ENCODE assay signal across 9 mouse cellular contexts in genomic region chr10:76725097-76725496, GRCm38 (mm10). TPM values are rescaled to one million over a fixed set of nuclear protein-coding genes. Genes with fewer than 3 reads are reported as not detected.
DNase-seq lines count a peak whose midpoint lies in the region; ATAC-seq and TF ChIP-seq lines count a peak whose summit lies in the region.
"Had no signal": no experiment of that assay in that cellular context is flagged by ENCODE, and none has a peak within 500 bp of the region (broad histone marks: within the 10 kb centered on the region; RNA-seq: fewer than 3 reads in every experiment).

No protein-coding gene starts in this region.

- ATAC-seq in midbrain, postnatal 0 days (ENCODE audit: low FRiP score): no peak
- no peak for ATAC-seq in midbrain, embryonic 14.5 days (ENCODE audit: low FRiP score, low TSS enrichment)
- ATAC-seq in hindbrain, postnatal 0 days: no peak
- ATAC-seq in neural tube, embryonic 14.5 days (ENCODE audit: low read depth): no peak

- TF ChIP-seq CTCF in midbrain, postnatal 0 days (IDR thresholded peaks at IDR 0.05): no peak
- TF ChIP-seq CTCF in hindbrain, postnatal 0 days (IDR thresholded peaks at IDR 0.05; ENCODE audit: low read depth): no peak

- no peak overlapping the region for H3K4me3 ChIP-seq in midbrain, postnatal 0 days (ENCODE audit: low read depth, low read length)
- H3K4me3 ChIP-seq in midbrain, embryonic 14.5 days (replicated peaks; ENCODE audit: low read depth, low read length): no peak overlapping the region
- H3K4me3 ChIP-seq in hindbrain, postnatal 0 days (ENCODE audit: low read length): no peak overlapping the region
- H3K4me3 ChIP-seq in neural tube, embryonic 14.5 days (ENCODE audit: low read depth, low read length): no peak overlapping the region

- H3K27me3 ChIP-seq in midbrain, postnatal 0 days (ENCODE audit: insufficient read depth, low read length): no peaks in the 10 kb centered on the region
- no peaks in the 10 kb centered on the region for H3K27me3 ChIP-seq in midbrain, embryonic 14.5 days (ENCODE audit: control insufficient read depth, insufficient read depth, low read length)
- no peaks in the 10 kb centered on the region for H3K27me3 ChIP-seq in hindbrain, postnatal 0 days (ENCODE audit: insufficient read depth, low read length)
- H3K27me3 ChIP-seq in neural tube, embryonic 14.5 days (ENCODE audit: control insufficient read depth, insufficient read depth, low read length): no peaks in the 10 kb centered on the region

- H3K9ac ChIP-seq in midbrain, postnatal 0 days (replicated peaks; ENCODE audit: low read length, poor library complexity, severe bottlenecking): no peak overlapping the region
- H3K9ac ChIP-seq in midbrain, embryonic 14.5 days (replicated peaks; ENCODE audit: low read length): no peak overlapping the region
- H3K9ac ChIP-seq in hindbrain, postnatal 0 days (replicated peaks; ENCODE audit: low read length): no peak overlapping the region
- H3K9ac ChIP-seq in neural tube, embryonic 14.5 days (replicated peaks; ENCODE audit: low read depth, low read length): no peak overlapping the region

- no peaks in the 10 kb centered on the region for H3K4me1 ChIP-seq in midbrain, postnatal 0 days (ENCODE audit: insufficient read depth, low read length)
- H3K4me1 ChIP-seq in midbrain, embryonic 14.5 days (ENCODE audit: control insufficient read depth, insufficient read depth, low read length): no peaks in the 10 kb centered on the region
- H3K4me1 ChIP-seq in hindbrain, postnatal 0 days (ENCODE audit: insufficient read depth, low read length): no peaks in the 10 kb centered on the region
- no peaks in the 10 kb centered on the region for H3K4me1 ChIP-seq in neural tube, embryonic 14.5 days (ENCODE audit: control insufficient read depth, insufficient read depth, low read length)

- H3K27ac ChIP-seq in midbrain, postnatal 0 days (ENCODE audit: low read depth, low read length): no peak overlapping the region
- H3K27ac ChIP-seq in midbrain, embryonic 14.5 days (replicated peaks; ENCODE audit: low read depth, low read length): no peak overlapping the region
- H3K27ac ChIP-seq in hindbrain, postnatal 0 days: no peak overlapping the region
- H3K27ac ChIP-seq in neural tube, embryonic 14.5 days (ENCODE audit: low read depth, low read length): no peak overlapping the region

- WGBS in midbrain, postnatal 0 days: 81% methylated on average over 2 of the region's 2 CpGs
- WGBS in midbrain, embryonic 14.5 days: 91% methylated on average over 2 of the region's 2 CpGs
- WGBS in hindbrain, postnatal 0 days: 89% methylated on average over 2 of the region's 2 CpGs
- 95% methylated on average over 2 of the region's 2 CpGs for WGBS in neural tube, embryonic 14.5 days

- H3K36me3 ChIP-seq in midbrain, postnatal 0 days (ENCODE audit: insufficient read depth, low read length): no peaks in the 10 kb centered on the region
- H3K36me3 ChIP-seq in midbrain, embryonic 14.5 days (ENCODE audit: control insufficient read depth, insufficient read depth, low read length): no peaks in the 10 kb centered on the region
- H3K36me3 ChIP-seq in hindbrain, postnatal 0 days (ENCODE audit: insufficient read depth, low read length): no peaks in the 10 kb centered on the region
- H3K36me3 ChIP-seq in neural tube, embryonic 14.5 days (ENCODE audit: control insufficient read depth, insufficient read depth, low read length): no peaks in the 10 kb centered on the region

- H3K9me3 ChIP-seq in midbrain, postnatal 0 days (ENCODE audit: low read length): no peaks in the 10 kb centered on the region
- no peaks in the 10 kb centered on the region for H3K9me3 ChIP-seq in midbrain, embryonic 14.5 days (ENCODE audit: control insufficient read depth, low read length)
- H3K9me3 ChIP-seq in hindbrain, postnatal 0 days (ENCODE audit: low read length): no peaks in the 10 kb centered on the region
- no peaks in the 10 kb centered on the region for H3K9me3 ChIP-seq in neural tube, embryonic 14.5 days (ENCODE audit: control insufficient read depth, low read length)

- peak; percentile 89 for DNase-seq in heart, adult 11 months
- no peak for DNase-seq in heart, adult 8-10 months (ENCODE audit: low spot score)
- DNase-seq in midbrain, postnatal 0 days (ENCODE audit: low spot score): no peak
- no peak for DNase-seq in midbrain, embryonic 14.5 days
- DNase-seq in hindbrain, postnatal 0 days (ENCODE audit: low spot score): no peak
- DNase-seq in spleen, adult 12 weeks (ENCODE audit: low spot score): no peak
- DNase-seq in layer of hippocampus, postnatal 14 days (ENCODE audit: low spot score in 2 of 2): no peak
- DNase-seq: B cell, adult 2 months had no signal

- H3K4me2 ChIP-seq in midbrain, postnatal 0 days (ENCODE audit: low read depth, low read length, poor library complexity, severe bottlenecking): peak overlapping the region; percentile 9; the same call in 1 of the 2 replicates
- H3K4me2 ChIP-seq in midbrain, embryonic 14.5 days (ENCODE audit: low read length): no peak overlapping the region
- H3K4me2 ChIP-seq in hindbrain, postnatal 0 days (ENCODE audit: low read depth, low read length): peak overlapping the region; percentile 4; the same call in 1 of the 2 replicates
- 0 out of 2 replicates have a peak overlapping the region, but pooled peaks have one; percentile 4 for H3K4me2 ChIP-seq in neural tube, embryonic 14.5 days (ENCODE audit: low read depth, low read length)

RNA-seq across cellular contexts. Expression of gene Col6a1, which starts 0.9 kb away (rescaled TPM):
- 10 to 100 TPM; 23.3 to 31.8 (median 29.8) TPM for total RNA-seq in heart, adult 8-10 months (2022)
- total RNA-seq in midbrain, postnatal 0 days (2014; rRNA removed): 32.7 and 36.6 TPM in 2 replicates
- polyA plus RNA-seq in midbrain, postnatal 0 days (2015; fragmentation: Nextera tagmentation; extraction: Ambion mirVana): 21.7 and 22.4 TPM in 2 replicates
- 0.54 and 15.7 TPM in 2 replicates for polyA plus RNA-seq in midbrain, embryonic 14.5 days (2014; fragmentation: Nextera tagmentation; extraction: Ambion mirVana)
- total RNA-seq in hindbrain, postnatal 0 days (2014; rRNA removed): 33.5 and 39.0 TPM in 2 replicates
- 23.2 and 27.0 TPM in 2 replicates for polyA plus RNA-seq in hindbrain, postnatal 0 days (2015; fragmentation: Nextera tagmentation; extraction: Ambion mirVana)
- 2.6 and 29.6 TPM in 2 replicates for polyA plus RNA-seq in neural tube, embryonic 14.5 days (2014; fragmentation: Nextera tagmentation; extraction: Ambion mirVana)
- 10 to 100 TPM; 39.4 to 41.8 TPM for total RNA-seq in layer of hippocampus, postnatal 14 days (2021)
